Mouse (Mus musculus) lung, postnatal 0 days (tissue): Measurements from ENCODE around the gene Pros1.

Experiments used
- CTCF ChIP-seq: IDR thresholded peaks from 2 replicates; pipeline ENCODE4 v1.5.1; 2016; ENCODE audit warnings: antibody characterized with exemption, mild to moderate bottlenecking
- EP300 ChIP-seq: IDR thresholded peaks from 2 replicates; pipeline ENCODE4 v1.6.1; 2016; ENCODE audit warnings: antibody characterized with exemption, mild to moderate bottlenecking, control low read depth

DNA sequence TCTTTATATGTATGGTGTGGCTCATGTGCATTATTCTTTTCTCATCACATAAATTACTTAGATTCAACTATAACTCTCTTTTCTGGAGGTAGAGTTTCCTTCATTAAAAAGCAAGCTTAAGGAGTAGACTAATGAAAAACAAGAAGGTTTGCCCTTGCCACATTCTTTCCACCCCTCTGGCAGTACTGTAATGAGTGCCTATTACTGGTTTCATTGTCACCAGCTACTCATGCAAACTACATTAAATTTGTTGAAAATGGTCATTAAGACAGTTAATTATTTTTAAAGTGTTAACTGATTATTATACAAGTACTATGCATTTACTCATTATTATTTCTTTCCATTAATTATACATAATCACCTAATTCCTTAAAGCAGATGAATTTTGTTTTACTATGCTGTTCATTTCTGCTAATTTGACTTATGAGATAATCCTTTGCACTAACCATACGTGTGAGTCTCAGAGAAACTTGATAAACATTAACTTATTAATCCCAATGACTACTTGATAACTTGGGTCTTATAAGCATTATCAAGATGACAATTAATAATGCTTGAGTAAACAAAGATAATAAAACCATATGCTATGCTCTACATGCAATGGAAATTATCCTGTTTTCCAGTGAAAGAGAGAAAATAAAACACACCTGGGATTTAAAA is 117.7 kb downstream of the Pros1 start:
- no peak for TF ChIP-seq CTCF
- no peak for TF ChIP-seq EP300
